Mouse (Mus musculus) MEL (cell line): Measurements from ENCODE around the gene Sapcd1.
A peak's percentile ranks its signal among the peaks of the same experiment; 100 is the strongest.

Experiments
- CTCF ChIP-seq, 3 experiments: IDR thresholded peaks in 2 of 3; conservative IDR thresholded peaks in 1 of 3; 2 replicates each; pipeline ENCODE4 v1.5.1; 2011 to 2012; ENCODE audit warnings: low read length in 3 of 3, low read depth in 2 of 3, mild to moderate bottlenecking in 2 of 3, improper control_type of control experiment in 1 of 3, inconsistent platforms in 1 of 3, mixed read lengths in 1 of 3, moderate library complexity in 1 of 3; ENCODE audit not compliant: control insufficient read depth in 1 of 3, insufficient read depth in 1 of 3, poor library complexity in 1 of 3, severe bottlenecking in 1 of 3
- EP300 ChIP-seq, 2 experiments: IDR thresholded peaks; 2 replicates each; pipeline ENCODE4 v1.6.1; 2011; ENCODE audit warnings: improper control_type of control experiment in 2 of 2, low read length in 2 of 2, low read depth in 1 of 2, mild to moderate bottlenecking in 1 of 2
- ETS1 ChIP-seq: IDR thresholded peaks from 2 replicates; pipeline ENCODE4 v1.6.1; 2012; ENCODE audit warnings: low read depth, mild to moderate bottlenecking, inconsistent platforms, low read length, improper control_type of control experiment, moderate library complexity
- HCFC1 ChIP-seq: IDR thresholded peaks from 2 replicates; pipeline ENCODE4 v1.6.1; 2012; ENCODE audit warnings: low read depth, mild to moderate bottlenecking, inconsistent platforms, low read length, improper control_type of control experiment, moderate library complexity
- POLR2A ChIP-seq, 2 experiments: IDR thresholded peaks; 2 replicates each; pipeline ENCODE4 v1.6.1; 2011 to 2012; ENCODE audit warnings: low read length in 2 of 2, mild to moderate bottlenecking in 2 of 2, control low read depth in 1 of 2, improper control_type of control experiment in 1 of 2, low read depth in 1 of 2, moderate library complexity in 1 of 2; ENCODE audit not compliant: control insufficient read depth in 1 of 2, insufficient read depth in 1 of 2, poor library complexity in 1 of 2
- TCF12 ChIP-seq: IDR thresholded peaks from 2 replicates; pipeline ENCODE4 v1.6.1; 2014; ENCODE audit warnings: low read depth, mild to moderate bottlenecking, inconsistent platforms, low read length, improper control_type of control experiment, moderate library complexity
- ZC3H11A ChIP-seq: IDR thresholded peaks from 2 replicates; pipeline ENCODE4 v1.6.1; 2012; ENCODE audit warnings: low read depth, mild to moderate bottlenecking, inconsistent platforms, low read length, improper control_type of control experiment

DNA sequence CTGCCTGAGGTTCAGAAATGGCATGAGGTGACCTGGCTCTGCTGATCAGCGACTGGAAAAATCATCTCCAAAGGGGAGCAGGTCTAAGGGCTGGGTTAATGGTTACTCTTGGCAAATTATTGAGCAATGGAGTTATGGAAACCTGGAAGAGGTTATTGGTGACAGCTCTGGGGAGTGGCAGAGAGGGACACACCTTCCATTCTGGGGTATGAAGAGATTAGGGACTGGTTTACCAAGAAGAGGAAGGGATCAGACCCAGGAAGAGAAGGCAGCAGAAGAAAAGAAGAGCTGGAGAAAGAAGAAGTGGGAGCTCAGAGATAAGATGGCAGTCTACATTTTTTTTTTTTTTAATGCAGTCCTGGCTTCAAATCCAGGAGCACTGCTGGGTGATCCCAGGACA, 19.9 kb upstream of the Sapcd1 start:
- TF ChIP-seq POLR2A (IDR thresholded peaks at IDR 0.05; ENCODE audit: control insufficient read depth in 1 of 2, insufficient read depth in 1 of 2, low read depth in 1 of 2, low read length in 2 of 2, poor library complexity in 1 of 2): no peak; a peak in 1 of 4 replicates
- TF ChIP-seq CTCF (IDR thresholded peaks at IDR 0.05 in 2 of 3, conservative IDR thresholded peaks at IDR 0.05 in 1 of 3; ENCODE audit: control insufficient read depth in 1 of 3, insufficient read depth in 1 of 3, low read depth in 2 of 3, low read length in 3 of 3, poor library complexity in 1 of 3, severe bottlenecking in 1 of 3): no peak
- TF ChIP-seq ZC3H11A: no peak
- peak; percentile 69 to 75 for TF ChIP-seq EP300 (IDR thresholded peaks at IDR 0.05; ENCODE audit: low read depth in 1 of 2, low read length in 2 of 2)
- 0 out of 2 replicates have a peak, but pooled peaks have one; percentile 14 for TF ChIP-seq HCFC1
- no peak for TF ChIP-seq TCF12
- peak; percentile 83 for TF ChIP-seq ETS1
